Mouse (Mus musculus): ENCODE results near the gene Naga. TPM values are rescaled to one million over a fixed set of nuclear protein-coding genes. Genes with fewer than 3 reads are reported as not detected.

The Naga gene
- total and polyA plus RNA-seq, 2 experiments: 30.1 to 67.0 TPM

GRCm38 (mm10) chr15:82379511-82379870, 40.8 kb upstream of the Naga start:
- DNase-seq (ENCODE audit: extremely low read depth, low read depth, low spot score): peak; percentile 98
- Histone ChIP-seq H3K79me2 (ENCODE audit: control insufficient read depth, insufficient read depth, low read length) (peaks cover 11% of the 10 kb centered on the region; the same call in 1 of the 2 replicates), H3K36me3 (ENCODE audit: control insufficient read depth, insufficient read depth, low read length) (peaks cover 13% of the 10 kb centered on the region), H3K9ac (ENCODE audit: low read depth, low read length) (peak overlapping the region; percentile 99), H3K4me3 (ENCODE audit: insufficient read depth, low read depth, low read length) (peak overlapping the region; percentile 92), H3K27me3 (ENCODE audit: control insufficient read depth, insufficient read depth, low read length) (no peaks in the 10 kb centered on the region), H3K27ac (replicated peaks; ENCODE audit: insufficient read depth, low read depth, low read length) (peak overlapping the region; percentile 100), H3K4me1 (ENCODE audit: control insufficient read depth, insufficient read depth, low read length) (peaks cover 28% of the 10 kb centered on the region)
- TF ChIP-seq POLR2A (IDR thresholded peaks at IDR 0.05; ENCODE audit: extremely low read depth, insufficient read depth, low read length): peak; percentile 55; the same call in 1 of the 2 replicates
- TF ChIP-seq CTCF (IDR thresholded peaks at IDR 0.05; ENCODE audit: low read depth, low read length): no peak
- WGBS: 6% methylated on average over 7 of the region's 7 CpGs

DNA sequence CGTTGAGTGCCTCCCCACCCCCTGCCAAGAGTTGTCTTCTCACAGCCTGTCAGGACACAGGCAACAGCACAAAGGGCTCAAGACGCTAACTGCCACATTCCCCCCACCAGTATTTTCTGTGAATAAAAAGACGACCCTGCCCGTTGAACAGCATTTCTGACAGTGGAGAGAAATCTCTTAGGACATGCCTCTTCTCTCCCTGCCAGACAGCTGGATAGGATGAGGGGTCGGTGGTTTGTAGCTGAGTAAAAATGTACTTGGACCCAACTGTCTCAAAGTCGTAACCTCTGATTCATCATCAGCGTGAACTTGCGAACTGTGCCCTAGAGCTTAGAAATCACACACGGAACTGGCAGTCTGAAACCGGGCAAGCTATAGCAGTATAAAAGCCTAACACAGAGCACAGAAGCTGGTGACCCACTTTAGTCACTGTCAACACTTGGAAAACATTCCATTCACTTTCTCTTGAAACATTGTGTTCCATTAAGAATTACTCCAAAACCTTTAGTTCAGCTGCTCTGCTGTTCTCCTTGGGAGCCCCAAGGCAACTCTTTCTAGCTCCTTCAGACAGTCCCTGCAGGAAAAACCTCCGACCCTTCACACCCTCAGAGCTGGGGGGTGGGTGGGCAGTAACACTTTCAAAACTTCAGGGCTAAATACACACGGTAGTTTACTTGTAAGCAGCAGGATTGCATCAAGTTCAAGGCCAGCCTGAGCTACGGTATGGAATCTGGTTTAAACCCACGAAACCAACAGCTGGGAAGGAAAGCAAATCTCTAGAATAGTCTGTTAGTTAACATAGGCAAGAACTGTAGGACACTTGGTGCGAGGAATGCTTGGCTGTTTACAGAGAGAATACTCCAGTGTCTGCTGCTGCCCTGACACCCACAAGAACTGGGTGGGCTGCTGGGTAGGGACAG, 39.8 kb upstream of the Naga start:
- WGBS: 12% methylated on average over 15 of the region's 15 CpGs
- peaks cover 11% of the 10 kb centered on the region; the same call in 1 of the 2 replicates for H3K79me2 ChIP-seq (ENCODE audit: control insufficient read depth, insufficient read depth, low read length)
- H3K27ac ChIP-seq (replicated peaks; ENCODE audit: insufficient read depth, low read depth, low read length): peak overlapping the region; percentile 100
- peaks cover 28% of the 10 kb centered on the region for H3K4me1 ChIP-seq (ENCODE audit: control insufficient read depth, insufficient read depth, low read length)
- H3K27me3 ChIP-seq (ENCODE audit: control insufficient read depth, insufficient read depth, low read length): no peaks in the 10 kb centered on the region
- H3K4me3 ChIP-seq (ENCODE audit: insufficient read depth, low read depth, low read length): peak overlapping the region; percentile 48
- H3K9ac ChIP-seq (ENCODE audit: low read depth, low read length): peak overlapping the region; percentile 99
- peaks cover 17% of the 10 kb centered on the region for H3K36me3 ChIP-seq (ENCODE audit: control insufficient read depth, insufficient read depth, low read length)
- DNase-seq (ENCODE audit: extremely low read depth, low read depth, low spot score): peak; percentile 94
- TF ChIP-seq POLR2A (IDR thresholded peaks at IDR 0.05; ENCODE audit: extremely low read depth, insufficient read depth, low read length) (no peak), CTCF (IDR thresholded peaks at IDR 0.05; ENCODE audit: low read depth, low read length) (no peak)

DNA sequence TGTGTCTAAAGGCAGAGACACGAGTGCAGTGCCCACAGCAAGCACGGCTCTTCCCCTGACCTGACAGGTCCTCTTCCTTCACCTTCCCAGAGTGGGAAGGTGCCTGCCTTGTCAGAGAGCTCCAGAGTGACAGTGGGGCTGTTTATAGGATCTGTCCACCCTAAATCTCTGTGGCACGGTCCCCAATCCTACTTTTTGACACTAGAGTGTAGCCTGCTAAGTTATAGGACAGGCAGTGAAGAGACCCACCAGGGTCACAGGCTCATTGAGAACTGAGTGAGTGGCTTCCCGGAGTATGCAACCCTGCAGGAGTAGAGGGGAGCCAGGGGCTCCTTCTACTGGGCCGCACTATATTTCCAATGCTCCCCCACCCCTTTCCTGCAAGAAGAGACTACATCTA, 39.0 kb upstream of the Naga start:
- 31% methylated on average over 5 of the region's 5 CpGs for WGBS
- DNase-seq (ENCODE audit: extremely low read depth, low read depth, low spot score): no peak
- peak overlapping the region; percentile 48 for H3K4me3 ChIP-seq (ENCODE audit: insufficient read depth, low read depth, low read length)
- TF ChIP-seq CTCF (IDR thresholded peaks at IDR 0.05; ENCODE audit: low read depth, low read length) (no peak), POLR2A (IDR thresholded peaks at IDR 0.05; ENCODE audit: extremely low read depth, insufficient read depth, low read length) (no peak)
- peaks cover 19% of the 10 kb centered on the region for H3K36me3 ChIP-seq (ENCODE audit: control insufficient read depth, insufficient read depth, low read length)
- peak overlapping the region; percentile 99 for H3K9ac ChIP-seq (ENCODE audit: low read depth, low read length)
- H3K27me3 ChIP-seq (ENCODE audit: control insufficient read depth, insufficient read depth, low read length): no peaks in the 10 kb centered on the region
- peaks cover 11% of the 10 kb centered on the region; the same call in 1 of the 2 replicates for H3K79me2 ChIP-seq (ENCODE audit: control insufficient read depth, insufficient read depth, low read length)
- H3K4me1 ChIP-seq (ENCODE audit: control insufficient read depth, insufficient read depth, low read length): peaks cover 25% of the 10 kb centered on the region
- H3K27ac ChIP-seq (replicated peaks; ENCODE audit: insufficient read depth, low read depth, low read length): peak overlapping the region; percentile 100

DNA sequence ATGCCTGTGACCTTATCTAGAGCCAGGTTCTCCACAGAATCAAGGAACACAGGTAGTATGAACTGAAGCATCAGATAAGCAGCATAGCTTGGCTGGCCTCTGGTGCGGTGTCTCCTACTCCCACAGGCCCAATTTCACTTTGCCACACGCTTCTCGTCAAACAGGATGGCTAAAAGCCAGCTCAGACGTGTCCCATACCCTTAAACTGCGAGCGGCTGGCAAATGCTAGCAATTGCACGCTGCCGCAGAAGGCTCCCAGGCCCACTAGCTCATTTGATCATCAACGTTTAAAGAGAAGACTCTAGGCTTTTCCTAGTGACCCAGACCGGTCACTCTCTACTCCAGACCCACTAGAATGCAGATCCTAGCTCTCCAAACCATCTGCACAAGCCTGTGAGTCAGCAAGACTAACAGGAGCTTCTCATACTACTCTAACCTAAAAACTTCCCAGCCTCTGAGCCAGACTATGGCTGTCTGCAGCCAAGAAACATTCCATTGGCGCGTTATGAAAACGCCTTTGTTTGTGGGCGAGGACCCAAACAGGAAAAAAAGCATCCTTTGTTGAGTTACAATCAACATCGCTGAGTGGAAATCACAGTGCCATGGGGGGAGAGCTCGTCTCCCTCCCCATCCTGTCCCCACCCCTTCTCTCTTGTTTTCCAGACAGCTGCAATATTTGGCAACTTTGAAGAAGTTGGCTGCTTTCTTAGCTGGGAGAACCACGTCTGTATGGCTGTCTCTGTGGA, 37.8 kb upstream of the Naga start:
- Histone ChIP-seq H3K27ac (replicated peaks; ENCODE audit: insufficient read depth, low read depth, low read length) (peak overlapping the region; percentile 62), H3K9ac (ENCODE audit: low read depth, low read length) (peak overlapping the region; percentile 55), H3K4me1 (ENCODE audit: control insufficient read depth, insufficient read depth, low read length) (peaks cover 24% of the 10 kb centered on the region), H3K27me3 (ENCODE audit: control insufficient read depth, insufficient read depth, low read length) (no peaks in the 10 kb centered on the region), H3K36me3 (ENCODE audit: control insufficient read depth, insufficient read depth, low read length) (peaks cover 23% of the 10 kb centered on the region), H3K4me3 (ENCODE audit: insufficient read depth, low read depth, low read length) (peak overlapping the region; percentile 6; the same call in 1 of the 2 replicates), H3K79me2 (ENCODE audit: control insufficient read depth, insufficient read depth, low read length) (peaks cover 11% of the 10 kb centered on the region; the same call in 1 of the 2 replicates)
- peak; percentile 55 for DNase-seq (ENCODE audit: extremely low read depth, low read depth, low spot score)
- TF ChIP-seq POLR2A (IDR thresholded peaks at IDR 0.05; ENCODE audit: extremely low read depth, insufficient read depth, low read length) (no peak), CTCF (IDR thresholded peaks at IDR 0.05; ENCODE audit: low read depth, low read length) (no peak)
- 32% methylated on average over 17 of the region's 17 CpGs for WGBS

DNA sequence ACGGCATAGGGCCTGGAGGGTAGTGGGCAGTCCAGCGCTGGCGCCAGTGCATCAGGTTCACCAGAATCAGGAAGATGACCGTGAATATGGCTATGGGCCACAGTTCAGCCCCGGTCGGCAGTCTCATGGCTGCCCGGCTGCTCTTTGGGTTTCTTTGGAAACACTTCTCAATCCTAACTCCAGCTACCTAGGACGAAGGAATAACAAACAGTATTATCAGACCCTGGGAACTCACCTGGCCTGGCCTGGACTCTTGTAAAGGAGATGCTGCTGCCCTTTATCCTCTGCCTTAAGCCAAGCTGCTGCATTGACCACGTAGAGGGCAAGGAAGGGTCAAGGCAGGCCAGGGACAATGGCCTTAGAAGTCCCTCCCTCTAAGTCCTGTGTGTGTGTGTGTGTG, 37.1 kb upstream of the Naga start:
- Histone ChIP-seq H3K4me1 (ENCODE audit: control insufficient read depth, insufficient read depth, low read length) (peaks cover 20% of the 10 kb centered on the region), H3K36me3 (ENCODE audit: control insufficient read depth, insufficient read depth, low read length) (peaks cover 26% of the 10 kb centered on the region), H3K79me2 (ENCODE audit: control insufficient read depth, insufficient read depth, low read length) (peaks cover 11% of the 10 kb centered on the region; the same call in 1 of the 2 replicates), H3K9ac (ENCODE audit: low read depth, low read length) (peak overlapping the region; percentile 6), H3K27me3 (ENCODE audit: control insufficient read depth, insufficient read depth, low read length) (no peaks in the 10 kb centered on the region), H3K27ac (replicated peaks; ENCODE audit: insufficient read depth, low read depth, low read length) (peak overlapping the region; percentile 62), H3K4me3 (ENCODE audit: insufficient read depth, low read depth, low read length) (no peak overlapping the region)
- TF ChIP-seq CTCF (IDR thresholded peaks at IDR 0.05; ENCODE audit: low read depth, low read length): no peak
- TF ChIP-seq POLR2A (IDR thresholded peaks at IDR 0.05; ENCODE audit: extremely low read depth, insufficient read depth, low read length): 0 out of 2 replicates have a peak, but pooled peaks have one; percentile 10
- WGBS: 61% methylated on average over 9 of the region's 9 CpGs
- no peak for DNase-seq (ENCODE audit: extremely low read depth, low read depth, low spot score)
